Mouse (Mus musculus): ENCODE data around the gene Cuta.
"Not testable (repeated sequence)": the region's sequence is repeated elsewhere in the genome, so short reads cannot be mapped to it uniquely, and the experiment has no call there.

Cuta gene

GRCm38 (mm10) chr17:26936921-26937695 is 2.3 kb downstream of the Cuta start:
- no peak for DNase-seq (ENCODE audit: low spot score in 2 of 2)

GRCm38 (mm10) chr17:26936453-26936852 is 2.9 kb downstream of the Cuta start:
- DNase-seq (ENCODE audit: low spot score in 2 of 2) = peak in 1 of 2 experiments; percentile 62

- no peak for DNase-seq (ENCODE audit: low spot score in 2 of 2)
These were observed 4.3 kb downstream of the Cuta start for GRCm38 (mm10) chr17:26935027-26935426.

GRCm38 (mm10) chr17:26933885-26934827 is 5.2 kb downstream of the Cuta start:
- no peak for DNase-seq (ENCODE audit: low spot score in 2 of 2)

- DNase-seq (ENCODE audit: low spot score in 2 of 2) = no peak
These were observed 6.0 kb downstream of the Cuta start for GRCm38 (mm10) chr17:26933419-26933818.

- peak; percentile 99 for DNase-seq (ENCODE audit: low spot score in 2 of 2)
These were observed 6.5 kb downstream of the Cuta start, which contains the start of gene Phf1 for GRCm38 (mm10) chr17:26932839-26933398. Gene Phf1 (plus strand): TSS chr17:26933052.

GRCm38 (mm10) chr17:26931795-26932194 is 7.6 kb downstream of the Cuta start:
- peak; percentile 47 to 69 for DNase-seq (ENCODE audit: low spot score in 2 of 2)

GRCm38 (mm10) chr17:26925414-26925813 is 14.0 kb downstream of the Cuta start:
- not testable (repeated sequence) for DNase-seq (ENCODE audit: low spot score in 2 of 2)

- not testable (repeated sequence) for DNase-seq (ENCODE audit: low spot score in 2 of 2)
These were observed 17.0 kb downstream of the Cuta start for GRCm38 (mm10) chr17:26922368-26922767.

GRCm38 (mm10) chr17:26919516-26919915 is 19.9 kb downstream of the Cuta start:
- not testable (repeated sequence) for DNase-seq (ENCODE audit: low spot score in 2 of 2)

GRCm38 (mm10) chr17:26918343-26918742 is 21.0 kb downstream of the Cuta start:
- no peak for DNase-seq (ENCODE audit: low spot score in 2 of 2)

- DNase-seq (ENCODE audit: low spot score in 2 of 2) = not testable (repeated sequence)
These were observed 21.8 kb downstream of the Cuta start for GRCm38 (mm10) chr17:26917560-26917959.

- DNase-seq (ENCODE audit: low spot score in 2 of 2) = peak; percentile 99 to 100
These were observed 22.5 kb downstream of the Cuta start, which contains the start of gene Kifc5b for GRCm38 (mm10) chr17:26916711-26917482. Gene Kifc5b (plus strand): TSS chr17:26917091.

- no peak for DNase-seq (ENCODE audit: low spot score in 2 of 2)
These were observed 24.1 kb downstream of the Cuta start for GRCm38 (mm10) chr17:26915248-26915647.

GRCm38 (mm10) chr17:26907506-26907905 is 31.9 kb downstream of the Cuta start:
- not testable (repeated sequence) for DNase-seq (ENCODE audit: low spot score in 2 of 2)

- DNase-seq (ENCODE audit: low spot score in 2 of 2) = no peak
These were observed 35.0 kb downstream of the Cuta start for GRCm38 (mm10) chr17:26904320-26904719.

- no peak for DNase-seq (ENCODE audit: low spot score in 2 of 2)
These were observed 38.5 kb downstream of the Cuta start for GRCm38 (mm10) chr17:26900916-26901315.

GRCm38 (mm10) chr17:26895578-26895977 is 43.8 kb downstream of the Cuta start:
- DNase-seq (ENCODE audit: low spot score in 2 of 2) = peak; percentile 69 to 89

GRCm38 (mm10) chr17:26894342-26894741 is 45.0 kb downstream of the Cuta start:
- no peak for DNase-seq (ENCODE audit: low spot score in 2 of 2)

GRCm38 (mm10) chr17:26893492-26893891 is 45.9 kb downstream of the Cuta start:
- no peak for DNase-seq (ENCODE audit: low spot score in 2 of 2)

All from spleen, postnatal 4 days (tissue).